Mouse (Mus musculus): ENCODE data around the gene Lctl.

GRCm38 (mm10) chr9:64094083-64094482 lies 22.9 kb upstream of the Lctl start:
- TF ChIP-seq CTCF (IDR thresholded peaks at IDR 0.05): no peak
- peak; percentile 94 for TF ChIP-seq EP300 (IDR thresholded peaks at IDR 0.05)
